Mouse (Mus musculus) kidney, postnatal 4 days (tissue): ENCODE data around the gene Tjp3.

Experiments used
- DNase-seq, 2 experiments: peaks; one replicate each; pipeline ENCODE4 v3.0.0; 2021; ENCODE audit warnings: mixed read lengths in 2 of 2

Gene Tjp3

GRCm38 (mm10) chr10:81291511-81292104, at the start of gene Tjp3:
TSS of gene Tjp3 (minus strand) at chr10:81291581.
- DNase-seq, result no peak

- DNase-seq, result no peak
These were observed 49.4 kb upstream of the Tjp3 start for GRCm38 (mm10) chr10:81340551-81341332.

GRCm38 (mm10) chr10:81336558-81336957, 45.2 kb upstream of the Tjp3 start:
- DNase-seq, result no peak

GRCm38 (mm10) chr10:81335393-81336340, 44.3 kb upstream of the Tjp3 start:
- peak; percentile 57 to 71 for DNase-seq

- DNase-seq, result no peak
These were observed 42.9 kb upstream of the Tjp3 start for GRCm38 (mm10) chr10:81334324-81334723.

- no peak for DNase-seq
These were observed 40.9 kb upstream of the Tjp3 start for GRCm38 (mm10) chr10:81332277-81332676.

- peak; percentile 45 to 54 for DNase-seq
These were observed 38.6 kb upstream of the Tjp3 start for GRCm38 (mm10) chr10:81330007-81330406.

GRCm38 (mm10) chr10:81329194-81329975, 38.0 kb upstream of the Tjp3 start:
- DNase-seq, result peak; percentile 71 to 81

- DNase-seq, result peak; percentile 70 to 80
These were observed 37.0 kb upstream of the Tjp3 start, which contains the start of gene Tbxa2r for GRCm38 (mm10) chr10:81328386-81328785. TSS of gene Tbxa2r (plus strand) at chr10:81328731.

GRCm38 (mm10) chr10:81327959-81328358, 36.6 kb upstream of the Tjp3 start:
- peak; percentile 36 to 60 for DNase-seq

GRCm38 (mm10) chr10:81326858-81327257, 35.5 kb upstream of the Tjp3 start:
- DNase-seq, result peak; percentile 55 to 71

GRCm38 (mm10) chr10:81325781-81326180, 34.4 kb upstream of the Tjp3 start:
- DNase-seq, result no peak

- no peak for DNase-seq
These were observed 33.8 kb upstream of the Tjp3 start for GRCm38 (mm10) chr10:81325176-81325575.

GRCm38 (mm10) chr10:81323791-81324530, 32.6 kb upstream of the Tjp3 start:
- no peak for DNase-seq

GRCm38 (mm10) chr10:81323141-81323775, 31.9 kb upstream of the Tjp3 start:
- no peak for DNase-seq

GRCm38 (mm10) chr10:81322444-81322843, 31.1 kb upstream of the Tjp3 start:
- no peak for DNase-seq

GRCm38 (mm10) chr10:81321436-81321835, 30.1 kb upstream of the Tjp3 start:
- no peak for DNase-seq

- peak; percentile 99 to 100 for DNase-seq
These were observed 29.4 kb upstream of the Tjp3 start, which contains the start of gene Cactin for GRCm38 (mm10) chr10:81320550-81321347. TSS of gene Cactin (plus strand) at chr10:81321103.

GRCm38 (mm10) chr10:81319741-81320549, 28.6 kb upstream of the Tjp3 start:
- DNase-seq, result peak; percentile 98 to 99
